Mouse (Mus musculus): ENCODE results near the gene Mtmr6. TPM values are rescaled to one million over a fixed set of nuclear protein-coding genes. Genes with fewer than 3 reads are reported as not detected.

Mtmr6 gene
- 34.6 and 37.4 TPM in 2 replicates for polyA plus RNA-seq (2015; fragmentation: Nextera tagmentation; extraction: Ambion mirVana)

- Histone ChIP-seq H3K4me3 (peak within 1 kb of the TSS; percentile 82), H3K27me3 (no peaks in the 10 kb centered on the region), H3K36me3 (no peaks in the 10 kb centered on the region), H3K4me1 (peaks cover 8% of the 10 kb centered on the region), H3K27ac (peak within 1 kb of the TSS; percentile 72), H3K4me2 (peak within 1 kb of the TSS; percentile 62), H3K9ac (peak within 1 kb of the TSS; percentile 66), H3K9me3 (no peaks in the 10 kb centered on the region)
- under 1% methylated on average over 51 of the region's 51 CpGs for WGBS
- peak; percentile 99 for ATAC-seq (ENCODE audit: borderline replicate concordance, extremely low read depth, low FRiP score, low TSS enrichment)
Measured at GRCm38 (mm10) chr14:60264990-60265876, at the start of gene Mtmr6. TSS of gene Mtmr6 (plus strand) at chr14:60265228.

- 86% methylated on average over 1 of the region's 1 CpGs for WGBS
- Histone ChIP-seq H3K4me3 (no peak overlapping the region), H3K4me2 (no peak overlapping the region), H3K27me3 (no peaks in the 10 kb centered on the region), H3K4me1 (no peaks in the 10 kb centered on the region), H3K36me3 (peaks cover 22% of the 10 kb centered on the region), H3K9ac (no peak overlapping the region), H3K9me3 (no peaks in the 10 kb centered on the region), H3K27ac (no peak overlapping the region)
- no peak for ATAC-seq (ENCODE audit: borderline replicate concordance, extremely low read depth, low FRiP score, low TSS enrichment)
Measured at GRCm38 (mm10) chr14:60216125-60216524, 48.9 kb upstream of the Mtmr6 start.

- H3K4me2 ChIP-seq: no peak overlapping the region
- 100% methylated on average over 4 of the region's 4 CpGs for WGBS
- no peak overlapping the region for H3K27ac ChIP-seq
- no peak overlapping the region for H3K4me3 ChIP-seq
- ATAC-seq (ENCODE audit: borderline replicate concordance, extremely low read depth, low FRiP score, low TSS enrichment): no peak
- H3K4me1 ChIP-seq: no peaks in the 10 kb centered on the region
- no peak overlapping the region for H3K9ac ChIP-seq
- no peaks in the 10 kb centered on the region for H3K9me3 ChIP-seq
- no peaks in the 10 kb centered on the region for H3K27me3 ChIP-seq
- H3K36me3 ChIP-seq: peaks cover 27% of the 10 kb centered on the region
Measured at GRCm38 (mm10) chr14:60217616-60218015, 47.4 kb upstream of the Mtmr6 start.

GRCm38 (mm10) chr14:60219886-60220285 is 45.1 kb upstream of the Mtmr6 start:
- H3K27ac ChIP-seq: no peak overlapping the region
- no peak overlapping the region for H3K4me2 ChIP-seq
- 84% methylated on average over 10 of the region's 10 CpGs for WGBS
- no peaks in the 10 kb centered on the region for H3K27me3 ChIP-seq
- no peaks in the 10 kb centered on the region for H3K4me1 ChIP-seq
- H3K36me3 ChIP-seq: peaks cover 27% of the 10 kb centered on the region
- ATAC-seq (ENCODE audit: borderline replicate concordance, extremely low read depth, low FRiP score, low TSS enrichment): no peak
- no peak overlapping the region for H3K9ac ChIP-seq
- H3K4me3 ChIP-seq: no peak overlapping the region
- H3K9me3 ChIP-seq: no peaks in the 10 kb centered on the region

- ATAC-seq (ENCODE audit: borderline replicate concordance, extremely low read depth, low FRiP score, low TSS enrichment): no peak
- WGBS: 71% methylated on average over 3 of the region's 3 CpGs
- Histone ChIP-seq H3K36me3 (peaks cover 56% of the 10 kb centered on the region), H3K27ac (no peak overlapping the region), H3K4me2 (no peak overlapping the region), H3K4me1 (no peaks in the 10 kb centered on the region), H3K9ac (no peak overlapping the region), H3K4me3 (no peak overlapping the region), H3K9me3 (no peaks in the 10 kb centered on the region), H3K27me3 (no peaks in the 10 kb centered on the region)
Measured at GRCm38 (mm10) chr14:60238551-60238950, 26.5 kb upstream of the Mtmr6 start.

- no peaks in the 10 kb centered on the region for H3K27me3 ChIP-seq
- peak overlapping the region; percentile 94 for H3K4me3 ChIP-seq
- no peak for ATAC-seq (ENCODE audit: borderline replicate concordance, extremely low read depth, low FRiP score, low TSS enrichment)
- WGBS: 13% methylated on average over 8 of the region's 8 CpGs
- no peaks in the 10 kb centered on the region for H3K9me3 ChIP-seq
- peak overlapping the region; percentile 97 for H3K9ac ChIP-seq
- H3K4me2 ChIP-seq: peak overlapping the region; percentile 63
- peaks cover 4% of the 10 kb centered on the region; the same call in 1 of the 2 replicates for H3K36me3 ChIP-seq
- no peak overlapping the region; the same call in 1 of the 2 replicates for H3K27ac ChIP-seq
- peaks cover 18% of the 10 kb centered on the region for H3K4me1 ChIP-seq
Measured at GRCm38 (mm10) chr14:60250366-60250765, 14.7 kb upstream of the Mtmr6 start.

GRCm38 (mm10) chr14:60250879-60251278 is 14.1 kb upstream of the Mtmr6 start:
- peak; percentile 56 for ATAC-seq (ENCODE audit: borderline replicate concordance, extremely low read depth, low FRiP score, low TSS enrichment)
- Histone ChIP-seq H3K27ac (peak overlapping the region; percentile 85), H3K36me3 (0 out of 2 replicates have a peak, but pooled peaks cover 2% of the 10 kb centered on the region), H3K4me2 (peak overlapping the region; percentile 63), H3K9me3 (no peaks in the 10 kb centered on the region), H3K9ac (peak overlapping the region; percentile 97), H3K4me1 (peaks cover 18% of the 10 kb centered on the region), H3K4me3 (peak overlapping the region; percentile 94), H3K27me3 (no peaks in the 10 kb centered on the region)
- WGBS: under 1% methylated on average over 39 of the region's 39 CpGs

- peak within 1 kb of the TSS; percentile 94 for H3K4me3 ChIP-seq
- H3K9ac ChIP-seq: peak within 1 kb of the TSS; percentile 97
- H3K27me3 ChIP-seq: no peaks in the 10 kb centered on the region
- under 1% methylated on average over 62 of the region's 62 CpGs for WGBS
- H3K9me3 ChIP-seq: no peaks in the 10 kb centered on the region
- peak within 1 kb of the TSS; percentile 85 for H3K27ac ChIP-seq
- 0 out of 2 replicates have a peak, but pooled peaks cover 2% of the 10 kb centered on the region for H3K36me3 ChIP-seq
- H3K4me1 ChIP-seq: peaks cover 18% of the 10 kb centered on the region
- H3K4me2 ChIP-seq: peak within 1 kb of the TSS; percentile 83
- peak; percentile 100 for ATAC-seq (ENCODE audit: borderline replicate concordance, extremely low read depth, low FRiP score, low TSS enrichment)
Measured at GRCm38 (mm10) chr14:60251281-60252003, 13.6 kb upstream of the Mtmr6 start, which contains the start of the genes Nupl1 and Gm49336. TSS of gene Nupl1 (minus strand) at chr14:60251431. TSS of gene Gm49336 (minus strand) at chr14:60251507.

- peak overlapping the region; percentile 85 for H3K27ac ChIP-seq
- WGBS: 18% methylated on average over 15 of the region's 15 CpGs
- peaks cover 18% of the 10 kb centered on the region for H3K4me1 ChIP-seq
- peak overlapping the region; percentile 72 for H3K9ac ChIP-seq
- H3K4me2 ChIP-seq: peak overlapping the region; percentile 83
- no peak for ATAC-seq (ENCODE audit: borderline replicate concordance, extremely low read depth, low FRiP score, low TSS enrichment)
- peak overlapping the region; percentile 94 for H3K4me3 ChIP-seq
- no peaks in the 10 kb centered on the region for H3K27me3 ChIP-seq
- no peaks in the 10 kb centered on the region for H3K36me3 ChIP-seq
- no peaks in the 10 kb centered on the region for H3K9me3 ChIP-seq
Measured at GRCm38 (mm10) chr14:60252004-60253000, 12.7 kb upstream of the Mtmr6 start.

- Histone ChIP-seq H3K9ac (no peak overlapping the region), H3K4me3 (no peak overlapping the region), H3K9me3 (no peaks in the 10 kb centered on the region), H3K4me1 (peaks cover 18% of the 10 kb centered on the region), H3K27me3 (no peaks in the 10 kb centered on the region), H3K27ac (no peak overlapping the region), H3K4me2 (no peak overlapping the region), H3K36me3 (no peaks in the 10 kb centered on the region)
- no peak for ATAC-seq (ENCODE audit: borderline replicate concordance, extremely low read depth, low FRiP score, low TSS enrichment)
- 82% methylated on average over 3 of the region's 3 CpGs for WGBS
Measured at GRCm38 (mm10) chr14:60253466-60253865, 11.6 kb upstream of the Mtmr6 start.

GRCm38 (mm10) chr14:60254774-60255173 is 10.3 kb upstream of the Mtmr6 start:
- H3K27me3 ChIP-seq: no peaks in the 10 kb centered on the region
- H3K4me1 ChIP-seq: peaks cover 14% of the 10 kb centered on the region
- H3K4me2 ChIP-seq: no peak overlapping the region
- H3K27ac ChIP-seq: no peak overlapping the region
- no peak for ATAC-seq (ENCODE audit: borderline replicate concordance, extremely low read depth, low FRiP score, low TSS enrichment)
- no peak overlapping the region for H3K4me3 ChIP-seq
- H3K9me3 ChIP-seq: no peaks in the 10 kb centered on the region
- H3K36me3 ChIP-seq: no peaks in the 10 kb centered on the region
- no peak overlapping the region for H3K9ac ChIP-seq
